Mouse (Mus musculus) forebrain, embryonic 12.5 days (tissue): ENCODE measurements around the gene Mcoln2. TPM values are rescaled to one million over a fixed set of nuclear protein-coding genes. Genes with fewer than 3 reads are reported as not detected.

ENCODE experiments used
- ATAC-seq: fragments of 200-750 bp; cut with Nextera tagmentation; 2 replicates; pipeline ENCODE4 v1.8.0; 2017; ENCODE audit warnings: moderate TSS enrichment; ENCODE audit not compliant: low FRiP score
- H3K27ac ChIP-seq: fragments of 300-500 bp; sonication (generic); 2 replicates; pipeline ENCODE4 v1.5.1; 2016; ENCODE audit warnings: mild to moderate bottlenecking
- H3K27me3 ChIP-seq: fragments of 300-500 bp; sonication (generic); 2 replicates; pipeline ENCODE4 v1.6.1; 2016; ENCODE audit warnings: mild to moderate bottlenecking
- H3K36me3 ChIP-seq: fragments of 300-500 bp; sonication (generic); replicated peaks from 2 replicates; pipeline ENCODE4 v1.6.1; 2016; ENCODE audit warnings: mild to moderate bottlenecking
- H3K4me1 ChIP-seq: fragments of 300-500 bp; sonication (generic); 2 replicates; pipeline ENCODE4 v1.6.1; 2016
- H3K4me2 ChIP-seq: fragments of 300-500 bp; sonication (generic); 2 replicates; pipeline ENCODE4 v1.6.1; 2016; ENCODE audit warnings: mild to moderate bottlenecking, moderate library complexity
- H3K4me3 ChIP-seq: fragments of 300-500 bp; sonication (generic); replicated peaks from 2 replicates; pipeline ENCODE4 v1.5.1; 2016; ENCODE audit warnings: mild to moderate bottlenecking
- H3K9ac ChIP-seq: fragments of 300-500 bp; sonication (generic); 2 replicates; pipeline ENCODE4 v1.6.1; 2016; ENCODE audit warnings: mild to moderate bottlenecking
- H3K9me3 ChIP-seq: fragments of 300-500 bp; sonication (generic); 2 replicates; pipeline ENCODE4 v1.6.1; 2016
- WGBS: fragments of 180-500 bp; shearing (Covaris S2); methylation state at CpG from one replicate; pipeline ENCODE4 v1.1.7; 2016; 5-methylcytosine and 5-hydroxymethylcytosine counted together
- polyA plus RNA-seq: library from polyadenylated mRNA; unstranded; fragments of >200 nt; fragmentation: Nextera tagmentation; extraction: Ambion mirVana; gene quantifications from 2 replicates; pipeline ENCODE4 v1.2.1, GENCODE M21; 2016

Gene Mcoln2
- polyA plus RNA-seq, 1 experiment from 2014 or later = 0.20 TPM

DNA sequence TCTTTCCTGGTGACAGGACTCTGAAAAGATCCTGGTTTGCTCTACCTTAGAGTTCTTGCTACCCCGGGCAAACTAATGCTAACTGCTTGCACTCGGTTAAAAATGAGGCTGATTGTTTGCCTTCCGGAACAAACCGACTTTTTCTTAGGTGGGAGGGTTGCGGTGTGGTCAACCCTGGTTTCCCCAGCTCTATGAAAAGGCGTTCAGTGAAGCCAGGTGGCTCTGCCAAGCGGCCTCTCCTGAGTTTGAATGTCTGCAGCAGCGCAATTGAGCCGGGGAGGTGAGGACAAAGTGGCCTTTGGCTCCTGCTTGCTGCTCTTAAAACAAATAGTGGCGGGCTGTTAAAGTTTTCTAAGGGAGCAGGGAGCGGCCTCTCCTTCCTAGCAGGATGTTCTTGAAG lies 927 bp downstream of the Mcoln2 start:
- peak overlapping the region; percentile 49; the same call in 1 of the 2 replicates for H3K9ac ChIP-seq
- H3K27ac ChIP-seq = no peak overlapping the region
- no peaks in the 10 kb centered on the region for H3K9me3 ChIP-seq
- peaks cover 38% of the 10 kb centered on the region for H3K27me3 ChIP-seq
- 30% methylated on average over 11 of the region's 11 CpGs for WGBS
- no peak for ATAC-seq
- H3K4me2 ChIP-seq = peak overlapping the region; percentile 87
- H3K4me3 ChIP-seq = peak overlapping the region; percentile 45
- H3K36me3 ChIP-seq = no peaks in the 10 kb centered on the region
- peaks cover 18% of the 10 kb centered on the region for H3K4me1 ChIP-seq

DNA sequence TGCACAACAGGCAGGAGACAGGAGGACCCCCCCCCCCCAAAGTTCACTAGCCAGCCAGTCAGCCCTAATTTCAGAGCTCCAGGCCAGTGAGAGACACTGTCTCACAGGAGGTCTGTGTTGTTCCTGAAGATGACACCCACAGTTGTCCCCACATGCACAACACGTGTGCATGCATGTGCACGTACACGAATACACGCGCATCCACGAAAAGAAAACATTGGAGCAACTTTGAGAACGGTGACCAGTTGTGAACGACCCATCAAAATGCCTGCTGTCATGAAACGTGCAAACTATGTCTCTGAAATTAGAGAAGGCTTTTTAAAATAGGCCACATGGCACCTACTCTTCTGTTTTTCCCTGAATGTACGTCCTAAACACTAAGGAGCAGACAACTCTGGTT lies 1.7 kb downstream of the Mcoln2 start:
- 94% methylated on average over 10 of the region's 10 CpGs for WGBS
- peaks cover 43% of the 10 kb centered on the region for H3K27me3 ChIP-seq

DNA sequence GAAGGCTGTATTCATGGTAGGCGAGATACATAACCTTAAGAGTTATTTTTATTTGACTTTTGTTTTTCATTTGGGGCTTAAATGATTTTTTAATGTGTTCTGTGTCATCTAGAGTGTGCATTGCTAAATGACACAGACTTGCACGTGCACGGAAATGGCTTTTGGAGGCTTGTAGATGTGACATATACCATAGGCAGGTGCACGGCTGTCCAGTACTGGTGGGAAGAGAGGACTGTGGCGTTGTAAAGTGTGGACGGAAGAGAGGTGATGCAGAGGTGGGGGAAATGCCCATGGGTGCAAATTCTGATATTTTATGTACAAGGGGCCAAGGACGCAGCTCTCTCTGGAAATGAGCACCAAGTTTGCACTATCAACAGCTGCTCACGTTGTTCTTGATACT lies 2.1 kb downstream of the Mcoln2 start:
- no peaks in the 10 kb centered on the region for H3K9me3 ChIP-seq
- H3K36me3 ChIP-seq = no peaks in the 10 kb centered on the region
- H3K4me1 ChIP-seq = peaks cover 18% of the 10 kb centered on the region
- H3K27me3 ChIP-seq = peaks cover 43% of the 10 kb centered on the region
- 92% methylated on average over 8 of the region's 8 CpGs for WGBS
- no peak overlapping the region for H3K9ac ChIP-seq
- ATAC-seq = no peak
- no peak overlapping the region for H3K27ac ChIP-seq
- H3K4me3 ChIP-seq = no peak overlapping the region
- no peak overlapping the region for H3K4me2 ChIP-seq

More for the DNA sequence above, 1.7 kb downstream of the Mcoln2 start:
- H3K27ac ChIP-seq = no peak overlapping the region
- no peaks in the 10 kb centered on the region for H3K36me3 ChIP-seq
- H3K4me1 ChIP-seq = peaks cover 18% of the 10 kb centered on the region
- ATAC-seq = no peak
- H3K4me3 ChIP-seq = no peak overlapping the region
- H3K4me2 ChIP-seq = no peak overlapping the region
- H3K9me3 ChIP-seq = no peaks in the 10 kb centered on the region
- H3K9ac ChIP-seq = no peak overlapping the region

DNA sequence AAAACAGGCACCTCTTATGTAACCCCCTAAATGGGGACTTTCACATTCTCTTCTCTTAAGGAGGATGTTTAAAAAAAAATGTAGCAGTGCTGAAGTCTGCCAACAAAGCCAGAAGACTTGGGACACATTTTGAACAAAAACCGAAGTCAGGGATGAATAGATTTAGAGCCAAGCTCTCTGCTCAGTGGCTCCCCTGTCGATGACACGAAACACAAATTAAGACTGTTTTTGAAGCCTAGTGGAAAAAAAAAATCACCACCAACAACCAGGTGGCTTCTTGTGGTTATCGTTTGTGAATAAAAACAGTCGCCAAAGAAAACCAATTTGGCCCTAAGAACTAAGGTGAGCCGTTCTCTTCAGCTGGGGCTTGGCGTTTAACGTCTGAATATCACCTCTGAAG lies 2.7 kb downstream of the Mcoln2 start:
- Histone ChIP-seq H3K4me2 (no peak overlapping the region), H3K27me3 (peaks cover 46% of the 10 kb centered on the region), H3K36me3 (no peaks in the 10 kb centered on the region), H3K4me3 (no peak overlapping the region), H3K27ac (no peak overlapping the region), H3K9me3 (no peaks in the 10 kb centered on the region), H3K4me1 (peaks cover 18% of the 10 kb centered on the region), H3K9ac (no peak overlapping the region)
- ATAC-seq = no peak
- 88% methylated on average over 8 of the region's 8 CpGs for WGBS

DNA sequence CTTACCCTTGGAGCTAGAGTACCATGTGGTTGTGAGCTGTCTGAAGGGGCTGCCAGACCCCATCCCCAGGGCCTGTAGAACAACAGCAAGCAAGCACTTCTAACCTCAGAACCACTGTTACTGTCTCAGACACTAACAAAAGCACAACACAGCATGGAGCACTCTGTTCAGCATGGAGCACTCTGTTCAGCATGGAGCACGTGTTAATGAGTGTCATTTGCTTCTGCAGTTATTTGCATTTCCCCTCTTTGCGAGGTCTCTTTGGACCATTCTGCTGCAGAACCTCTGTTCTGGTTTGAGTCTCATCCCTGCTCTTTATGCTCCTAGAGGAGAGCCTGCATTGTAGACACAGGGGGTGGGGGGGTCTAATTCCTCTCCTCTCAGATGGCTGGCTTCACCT lies 3.3 kb downstream of the Mcoln2 start:
- Histone ChIP-seq H3K27ac (no peak overlapping the region), H3K36me3 (no peaks in the 10 kb centered on the region), H3K4me1 (peaks cover 18% of the 10 kb centered on the region), H3K4me3 (no peak overlapping the region), H3K9ac (no peak overlapping the region), H3K27me3 (peaks cover 46% of the 10 kb centered on the region), H3K9me3 (no peaks in the 10 kb centered on the region), H3K4me2 (no peak overlapping the region)
- no peak for ATAC-seq
- 66% methylated on average over 2 of the region's 2 CpGs for WGBS

DNA sequence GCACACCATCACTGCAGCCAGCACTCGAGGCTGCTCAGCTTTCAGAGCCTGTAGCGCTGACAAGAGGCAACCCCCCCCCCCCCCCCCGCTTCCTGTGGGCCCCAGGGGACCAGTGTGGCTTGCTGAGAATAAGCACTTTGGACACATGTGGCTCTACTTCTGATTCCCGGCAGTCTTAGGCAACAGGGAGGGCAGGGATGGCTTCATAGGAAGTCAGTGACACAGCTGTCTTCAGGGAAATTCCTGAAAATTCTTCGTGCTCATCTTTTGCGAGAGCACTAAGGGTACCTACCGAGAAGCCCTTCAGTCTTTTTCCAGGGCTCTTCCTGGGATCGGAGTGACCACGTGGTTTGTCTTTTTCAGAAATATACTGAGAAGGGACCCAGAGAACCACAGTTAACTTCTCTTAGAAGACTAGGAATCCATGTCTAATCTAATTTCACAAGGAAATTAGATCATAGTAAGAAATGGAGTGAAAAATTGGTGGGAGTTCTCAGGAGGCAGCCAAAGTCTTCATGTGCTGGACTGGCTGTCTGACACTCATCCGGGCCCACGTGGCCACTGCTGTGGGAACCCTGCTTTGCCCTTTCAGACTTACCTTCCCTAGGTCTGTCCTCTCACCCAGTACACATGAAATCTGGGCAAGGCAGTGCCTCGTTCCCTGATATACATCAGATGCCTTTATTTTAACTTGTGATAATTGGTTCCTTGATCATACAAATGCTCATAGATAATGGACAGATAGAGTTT lies 4.4 kb downstream of the Mcoln2 start:
- Histone ChIP-seq H3K4me3 (no peak overlapping the region), H3K36me3 (no peaks in the 10 kb centered on the region), H3K4me1 (peaks cover 18% of the 10 kb centered on the region), H3K4me2 (no peak overlapping the region), H3K27ac (no peak overlapping the region), H3K9me3 (no peaks in the 10 kb centered on the region), H3K27me3 (peaks cover 43% of the 10 kb centered on the region), H3K9ac (no peak overlapping the region)
- no peak for ATAC-seq
- 41% methylated on average over 12 of the region's 12 CpGs for WGBS

DNA sequence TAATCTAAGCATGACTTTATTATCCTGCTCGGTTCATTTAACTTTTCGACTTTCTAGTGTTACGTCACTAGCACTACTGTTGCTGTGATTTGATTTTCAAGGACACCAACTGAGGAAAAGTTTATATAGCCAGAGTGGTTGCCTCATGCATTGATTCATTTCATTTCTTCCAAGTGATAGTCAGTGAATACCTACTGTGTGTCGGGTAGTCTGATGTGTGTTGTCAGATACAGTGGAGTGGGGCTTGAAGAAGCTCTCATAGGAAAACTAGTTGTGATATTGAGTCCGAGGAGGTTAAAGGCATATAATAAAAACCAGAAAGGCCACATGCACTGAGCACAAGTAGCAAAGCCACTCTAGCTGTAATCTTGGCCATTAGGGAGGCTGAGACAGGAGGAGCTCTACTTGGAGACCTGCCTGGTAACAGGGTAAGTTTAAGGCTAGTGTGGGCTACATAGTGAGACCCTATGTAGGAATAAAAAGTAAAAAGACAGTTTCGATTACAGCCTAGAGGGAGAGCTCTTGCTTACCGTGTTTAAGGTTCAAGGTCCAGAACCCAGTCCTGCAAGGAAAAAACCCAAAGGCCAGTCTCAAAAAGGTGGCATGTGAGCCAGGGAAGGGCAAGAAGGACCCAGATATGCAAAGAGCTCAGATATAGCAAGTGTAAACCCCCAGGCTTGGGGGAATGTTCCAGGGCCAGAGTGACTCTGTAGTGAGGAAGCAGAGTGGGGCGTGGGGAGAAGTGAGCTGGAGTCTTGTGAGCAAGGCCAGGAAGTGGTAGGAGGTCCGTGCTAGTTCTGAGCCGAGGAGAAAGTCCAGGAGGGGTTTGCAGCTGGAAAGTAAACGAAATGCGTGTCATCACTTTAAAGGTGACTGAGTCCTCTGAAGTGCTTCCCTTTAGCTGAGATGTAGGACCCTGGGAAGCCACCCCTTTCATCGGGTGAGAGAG lies 6.3 kb downstream of the Mcoln2 start:
- ATAC-seq = no peak

DNA sequence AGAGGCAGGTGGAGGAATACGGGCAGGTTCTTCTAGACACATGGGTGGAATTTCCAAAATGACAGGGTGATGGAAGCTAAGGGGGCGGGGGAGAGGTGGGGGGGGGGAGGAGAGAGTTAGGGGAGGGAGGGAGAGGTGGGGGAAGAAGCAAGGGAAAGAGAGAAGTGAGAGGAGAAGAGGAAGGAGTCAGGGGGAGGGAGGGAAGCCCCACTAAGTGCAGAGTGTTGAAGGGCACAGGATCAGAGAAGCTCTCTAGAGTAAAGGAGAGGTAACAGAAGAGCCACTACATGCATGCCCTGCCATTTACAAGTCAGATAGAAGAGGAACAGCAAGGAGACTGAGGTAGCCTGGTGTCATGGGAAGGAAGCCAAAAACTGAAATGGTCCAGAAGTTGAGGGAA lies 7.2 kb downstream of the Mcoln2 start:
- WGBS = 69% methylated on average over 2 of the region's 2 CpGs
- ATAC-seq = no peak
- no peak overlapping the region for H3K4me3 ChIP-seq
- no peak overlapping the region for H3K4me2 ChIP-seq
- H3K9ac ChIP-seq = no peak overlapping the region
- no peak overlapping the region for H3K27ac ChIP-seq
- no peaks in the 10 kb centered on the region for H3K9me3 ChIP-seq
- 0 out of 2 replicates have a peak, but pooled peaks cover 4% of the 10 kb centered on the region for H3K4me1 ChIP-seq
- no peaks in the 10 kb centered on the region for H3K36me3 ChIP-seq
- H3K27me3 ChIP-seq = peaks cover 17% of the 10 kb centered on the region

More for the DNA sequence above, 6.3 kb downstream of the Mcoln2 start:
- no peak overlapping the region for H3K27ac ChIP-seq
- 84% methylated on average over 13 of the region's 13 CpGs for WGBS
- no peak overlapping the region for H3K4me2 ChIP-seq
- 0 out of 2 replicates have a peak, but pooled peaks cover 4% of the 10 kb centered on the region for H3K4me1 ChIP-seq
- H3K9me3 ChIP-seq = no peaks in the 10 kb centered on the region
- no peaks in the 10 kb centered on the region for H3K36me3 ChIP-seq
- no peak overlapping the region for H3K9ac ChIP-seq
- no peak overlapping the region for H3K4me3 ChIP-seq
- peaks cover 25% of the 10 kb centered on the region for H3K27me3 ChIP-seq

DNA sequence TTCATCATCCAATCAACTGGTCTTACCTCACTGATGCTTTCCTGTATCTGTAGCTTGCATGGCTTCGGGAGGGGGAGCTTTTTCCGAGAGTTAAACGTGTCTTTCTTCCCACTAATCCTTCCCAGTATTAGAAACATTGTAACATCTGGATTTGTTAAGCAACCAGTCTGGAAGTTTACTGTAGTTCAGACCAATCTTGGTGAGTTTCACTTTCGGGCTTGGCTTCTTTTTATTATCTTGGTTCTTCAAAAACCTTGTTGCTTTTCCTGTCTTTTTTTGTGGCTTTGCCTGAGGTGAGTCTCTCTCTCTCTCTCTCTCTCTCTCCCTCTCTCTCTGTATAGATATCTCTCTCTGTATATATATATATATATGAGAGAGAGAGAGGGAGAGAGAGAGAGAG lies 8.4 kb downstream of the Mcoln2 start:
- Histone ChIP-seq H3K4me3 (no peak overlapping the region), H3K9me3 (no peaks in the 10 kb centered on the region), H3K4me2 (no peak overlapping the region), H3K27ac (no peak overlapping the region), H3K4me1 (0 out of 2 replicates have a peak, but pooled peaks cover 4% of the 10 kb centered on the region), H3K36me3 (no peaks in the 10 kb centered on the region), H3K27me3 (peaks cover 9% of the 10 kb centered on the region), H3K9ac (no peak overlapping the region)
- no peak for ATAC-seq
- 80% methylated on average over 4 of the region's 4 CpGs for WGBS

DNA sequence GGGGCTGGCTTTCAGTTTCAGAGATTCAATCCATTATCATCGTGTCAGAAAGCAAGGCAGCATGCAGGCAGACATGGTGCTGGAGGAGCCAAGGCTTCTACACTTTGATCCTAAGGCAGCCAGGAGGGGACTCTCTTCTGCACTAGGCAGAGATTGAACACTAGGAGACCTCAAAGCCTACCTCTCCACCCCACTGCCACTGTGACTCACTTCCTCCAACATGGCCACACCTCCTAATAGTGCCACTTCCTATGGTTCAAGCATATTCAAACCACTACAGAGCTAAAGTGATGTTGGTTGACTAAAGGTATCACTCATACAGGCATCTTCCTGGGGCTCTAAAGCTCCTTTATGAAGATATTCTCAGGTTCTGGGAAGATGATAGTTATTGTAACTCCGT lies 9.7 kb downstream of the Mcoln2 start:
- no peaks in the 10 kb centered on the region for H3K4me1 ChIP-seq
- ATAC-seq = no peak
- no peak overlapping the region for H3K4me3 ChIP-seq
- H3K36me3 ChIP-seq = no peaks in the 10 kb centered on the region
- H3K27ac ChIP-seq = no peak overlapping the region
- 0 out of 2 replicates have a peak, but pooled peaks cover 8% of the 10 kb centered on the region for H3K27me3 ChIP-seq
- no peaks in the 10 kb centered on the region for H3K9me3 ChIP-seq
- no peak overlapping the region for H3K4me2 ChIP-seq
- 85% methylated on average over 2 of the region's 2 CpGs for WGBS
- no peak overlapping the region for H3K9ac ChIP-seq

DNA sequence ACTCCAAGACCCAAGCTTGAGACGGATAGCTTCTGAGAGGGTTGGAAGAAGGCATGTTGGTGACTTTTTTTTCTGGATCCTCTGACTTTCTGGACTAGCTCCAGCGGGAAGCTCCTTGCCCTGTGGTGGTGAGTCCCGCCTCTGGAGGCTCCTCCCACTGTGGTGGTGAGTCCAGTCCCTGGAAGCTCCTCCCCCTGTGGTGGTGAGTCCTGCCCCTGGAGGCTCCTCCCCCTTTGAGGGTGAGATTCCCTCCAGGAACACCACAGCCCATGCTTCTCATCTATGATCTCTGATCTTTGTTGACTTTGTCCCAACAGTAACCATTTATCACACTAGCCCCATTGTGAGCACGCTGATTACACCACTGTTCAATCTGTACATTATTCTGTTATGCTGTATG lies 12.6 kb downstream of the Mcoln2 start:
- 86% methylated on average over 4 of the region's 4 CpGs for WGBS
- no peak for ATAC-seq

DNA sequence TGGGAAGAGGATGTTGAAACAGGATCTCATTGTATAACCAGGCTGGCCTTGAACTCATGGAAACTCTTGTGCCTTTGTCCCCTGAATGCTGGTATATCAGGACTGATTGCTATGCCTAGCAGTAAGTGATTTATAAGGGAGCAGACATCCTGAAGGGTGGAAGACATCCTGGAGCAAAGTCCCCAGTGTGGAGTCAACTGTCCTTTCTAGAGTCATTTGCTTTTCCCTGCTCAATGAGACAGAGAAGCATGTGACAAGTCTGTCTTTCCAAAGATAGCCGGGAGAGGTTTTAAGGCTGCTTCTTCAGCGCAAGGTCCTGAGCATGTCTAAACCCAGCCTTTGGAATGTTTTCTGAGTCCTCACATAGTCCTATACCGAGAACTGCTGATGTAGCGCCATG lies 19.7 kb downstream of the Mcoln2 start:
- Histone ChIP-seq H3K27ac (no peak overlapping the region), H3K4me3 (no peak overlapping the region), H3K4me2 (no peak overlapping the region), H3K9ac (no peak overlapping the region), H3K36me3 (no peaks in the 10 kb centered on the region), H3K9me3 (no peaks in the 10 kb centered on the region), H3K4me1 (no peaks in the 10 kb centered on the region), H3K27me3 (no peaks in the 10 kb centered on the region)
- ATAC-seq = no peak
- 88% methylated on average over 4 of the region's 4 CpGs for WGBS

More for the DNA sequence above, 12.6 kb downstream of the Mcoln2 start:
- H3K4me2 ChIP-seq = no peak overlapping the region
- no peaks in the 10 kb centered on the region for H3K9me3 ChIP-seq
- no peaks in the 10 kb centered on the region for H3K27me3 ChIP-seq
- H3K27ac ChIP-seq = no peak overlapping the region
- H3K9ac ChIP-seq = no peak overlapping the region
- H3K4me3 ChIP-seq = no peak overlapping the region
- H3K36me3 ChIP-seq = no peaks in the 10 kb centered on the region
- no peaks in the 10 kb centered on the region for H3K4me1 ChIP-seq
